Comparison of ENCODE assay signal across 25 mouse cellular contexts in the genomic region with DNA sequence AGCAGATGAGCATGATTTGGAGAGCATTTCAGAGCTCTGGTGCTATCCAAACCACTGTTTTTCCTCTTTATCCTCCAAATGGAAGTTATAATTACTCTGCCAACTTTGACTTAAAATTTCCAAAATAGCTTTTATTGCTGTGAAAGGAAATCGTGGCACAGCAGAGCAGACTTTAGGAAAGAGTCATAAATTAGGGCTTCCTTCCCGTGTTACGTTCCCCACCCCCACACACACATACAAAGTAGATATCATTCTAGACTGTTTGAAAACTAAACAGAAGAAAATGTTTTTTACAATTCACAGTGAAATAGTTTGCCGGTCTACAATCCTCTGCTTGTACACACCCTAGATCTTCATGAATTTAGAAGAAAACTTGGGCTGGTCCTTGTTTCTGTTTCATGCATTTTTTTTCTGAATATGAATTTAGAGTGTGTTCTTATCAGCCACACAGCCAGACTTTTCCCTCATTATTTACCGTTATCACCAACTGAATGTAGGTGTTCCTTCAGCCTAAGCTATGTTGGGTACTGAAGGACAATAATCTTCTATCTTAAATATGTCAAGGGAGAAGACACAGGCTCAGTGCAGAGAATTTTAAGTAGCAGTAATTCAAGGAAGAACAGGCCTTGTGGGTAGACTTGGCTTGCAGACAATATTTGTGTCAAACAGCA. TPM values are rescaled to one million over a fixed set of nuclear protein-coding genes. Genes with fewer than 3 reads are reported as not detected.
A peak's percentile ranks its signal among the peaks of the same experiment; 100 is the strongest.
DNase-seq lines count a peak whose midpoint lies in the region; ATAC-seq lines count a peak whose summit lies in the region.
"Had no signal": no experiment of that assay in that cellular context is flagged by ENCODE, and none has a peak within 500 bp of the region (broad histone marks: within the 10 kb centered on the region; RNA-seq: fewer than 3 reads in every experiment).

No protein-coding gene starts in this region.

- H3K36me3 ChIP-seq in kidney, embryonic 15.5 days, result peaks cover 56% of the 10 kb centered on the region

- no peak overlapping the region for H3K9ac ChIP-seq in kidney, embryonic 15.5 days
- H3K9ac ChIP-seq: embryonic facial prominence, embryonic 15.5 days; forebrain, embryonic 13.5 days; limb, embryonic 15.5 days; neural tube, embryonic 12.5 days had no signal

- no peaks in the 10 kb centered on the region for H3K4me1 ChIP-seq in kidney, embryonic 15.5 days
- H3K4me1 ChIP-seq: embryonic facial prominence, embryonic 15.5 days; forebrain, embryonic 13.5 days; limb, embryonic 15.5 days; midbrain, embryonic 10.5 days; neural tube, embryonic 12.5 days had no signal

- H3K4me2 ChIP-seq in kidney, embryonic 15.5 days, result no peak overlapping the region
- H3K4me2 ChIP-seq: embryonic facial prominence, embryonic 15.5 days; forebrain, embryonic 13.5 days; heart, embryonic 11.5 days; limb, embryonic 15.5 days; neural tube, embryonic 12.5 days had no signal

- no peaks in the 10 kb centered on the region for H3K27me3 ChIP-seq in kidney, embryonic 15.5 days
- H3K27me3 ChIP-seq: CH12.LX; embryonic facial prominence, embryonic 15.5 days; forebrain, embryonic 13.5 days; limb, embryonic 15.5 days; neural tube, embryonic 12.5 days had no signal

- H3K27ac ChIP-seq in kidney, embryonic 15.5 days, result no peak overlapping the region
- H3K27ac ChIP-seq: embryonic facial prominence, embryonic 15.5 days; forebrain, embryonic 13.5 days; limb, embryonic 15.5 days; midbrain, embryonic 10.5 days; neural tube, embryonic 12.5 days; stomach, postnatal 0 days had no signal

- H3K9me3 ChIP-seq in kidney, embryonic 15.5 days (replicated peaks), result no peaks in the 10 kb centered on the region
- H3K9me3 ChIP-seq: embryonic facial prominence, embryonic 15.5 days; limb, embryonic 15.5 days; midbrain, embryonic 10.5 days; neural tube, embryonic 12.5 days had no signal

- peak; percentile 38 for DNase-seq in kidney, adult 9 months
- DNase-seq in liver, result peak; percentile 7
- DNase-seq in retina, embryonic 14.5 days (ENCODE audit: low spot score), result no peak
- no peak for DNase-seq in gastrocnemius, adult 8-10 months (ENCODE audit: low spot score in 2 of 2)
- DNase-seq in layer of hippocampus, adult 9-11 months, result no peak
- DNase-seq: adrenal gland, postnatal 25 days; cerebellum, adult 9-10 months; embryo, embryonic 11 days; gastrocnemius, postnatal 36 days; heart, postnatal 14 days; layer of hippocampus, postnatal 36 days; lung, postnatal 10 days; right cerebral cortex, postnatal 14 days; thymus, postnatal 36 days had no signal

- 39% methylated on average over 5 of the region's 5 CpGs for WGBS in kidney, embryonic 15.5 days

- H3K4me3 ChIP-seq in kidney, embryonic 15.5 days (replicated peaks), result no peak overlapping the region
- H3K4me3 ChIP-seq: embryonic facial prominence, embryonic 15.5 days; forebrain, embryonic 13.5 days; limb, embryonic 15.5 days; midbrain, embryonic 10.5 days; neural tube, embryonic 12.5 days had no signal

- ATAC-seq in kidney, embryonic 15.5 days (replicated peaks; ENCODE audit: low FRiP score), result no peak
- ATAC-seq in common myeloid progenitor, adult 5-6 weeks (replicated peaks; ENCODE audit: low read depth, poor library complexity, severe bottlenecking), result peak; percentile 47
- ATAC-seq in megakaryocyte progenitor cell, adult 5-6 weeks (replicated peaks; ENCODE audit: poor library complexity), result peak; percentile 63
- ATAC-seq: forebrain, embryonic 13.5 days had no signal

RNA-seq across cellular contexts. Expression of a gene that starts 22.2 kb away (rescaled TPM):
- polyA plus RNA-seq in kidney, embryonic 15.5 days (2015; fragmentation: Nextera tagmentation; extraction: Ambion mirVana), result 31.7 and 34.2 TPM in 2 replicates
- total RNA-seq in common myeloid progenitor, adult 5-6 weeks (2017), result 41.0 and 52.7 TPM in 2 replicates
- 29.1 and 32.3 TPM in 2 replicates for total RNA-seq in megakaryocyte progenitor cell, adult 5-6 weeks (2015)
- 22.0 and 25.1 TPM in 2 replicates for total RNA-seq in megakaryocyte progenitor cell, adult 5-6 weeks (2017)
- total RNA-seq in gastrocnemius, adult 8-10 months (2022), result 1 to 10 TPM; 6.1 to 7.3 (median 6.6) TPM

RNA-seq across cellular contexts. Expression of a gene that starts 42.0 kb away (rescaled TPM):
- 594 and 610 TPM in 2 replicates for polyA plus RNA-seq in kidney, embryonic 15.5 days (2015; fragmentation: Nextera tagmentation; extraction: Ambion mirVana)
- total RNA-seq in common myeloid progenitor, adult 5-6 weeks (2017), result 113 and 135 TPM in 2 replicates
- 361 and 398 TPM in 2 replicates for total RNA-seq in megakaryocyte progenitor cell, adult 5-6 weeks (2015)
- 88.2 and 105 TPM in 2 replicates for total RNA-seq in megakaryocyte progenitor cell, adult 5-6 weeks (2017)
- total RNA-seq in gastrocnemius, adult 8-10 months (2022), result 10 to 100 TPM; 21.4 to 35.6 (median 25.4) TPM

Comparison
In these comparisons a context has a peak if more than half of its experiments do, and no peak if none do; other contexts are left out.
1. DNase-seq: peak in kidney, adult 9 months (single experiment) and liver (single experiment); none in retina, embryonic 14.5 days (single experiment), gastrocnemius, adult 8-10 months (0 of 2) and layer of hippocampus, adult 9-11 months (single experiment).